Mouse (Mus musculus): ENCODE measurements around the gene Gcm1.
"Not testable (repeated sequence)": the region's sequence is repeated elsewhere in the genome, so short reads cannot be mapped to it uniquely, and the experiment has no call there.

The Gcm1 gene

DNA sequence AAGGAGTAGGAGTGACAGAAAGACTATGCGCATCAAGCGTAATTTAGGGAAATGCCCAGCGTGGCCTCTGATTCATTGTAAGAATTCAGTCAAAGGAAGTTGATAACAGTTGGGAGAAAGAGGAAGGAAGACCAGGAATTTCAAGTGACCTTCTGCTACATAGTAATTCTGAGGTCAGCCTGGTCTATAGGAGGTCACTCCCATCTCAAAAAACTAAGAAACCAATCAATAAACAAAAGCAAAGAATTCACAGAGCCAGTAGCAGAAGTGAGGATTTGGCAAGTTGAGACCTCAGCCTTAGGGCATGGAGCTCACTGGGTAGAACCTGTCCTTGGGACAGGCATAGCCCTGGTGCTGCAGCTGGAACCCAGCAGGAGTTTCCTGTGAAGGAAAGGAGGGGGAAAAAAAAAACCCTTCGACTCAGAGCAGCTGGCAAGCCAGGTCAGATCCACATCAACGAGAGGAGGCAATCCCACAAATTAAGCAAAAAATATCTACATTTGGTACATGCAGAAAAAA is 1.2 kb upstream of the Gcm1 start:
- DNase-seq, result no peak

- no peak for DNase-seq
These were observed 2.1 kb downstream of the Gcm1 start for GRCm38 (mm10) chr9:78053821-78054220.

GRCm38 (mm10) chr9:78054298-78054697 is 2.6 kb downstream of the Gcm1 start:
- DNase-seq, result no peak

- DNase-seq, result no peak
These were observed 7.9 kb downstream of the Gcm1 start for GRCm38 (mm10) chr9:78059525-78060120.

DNA sequence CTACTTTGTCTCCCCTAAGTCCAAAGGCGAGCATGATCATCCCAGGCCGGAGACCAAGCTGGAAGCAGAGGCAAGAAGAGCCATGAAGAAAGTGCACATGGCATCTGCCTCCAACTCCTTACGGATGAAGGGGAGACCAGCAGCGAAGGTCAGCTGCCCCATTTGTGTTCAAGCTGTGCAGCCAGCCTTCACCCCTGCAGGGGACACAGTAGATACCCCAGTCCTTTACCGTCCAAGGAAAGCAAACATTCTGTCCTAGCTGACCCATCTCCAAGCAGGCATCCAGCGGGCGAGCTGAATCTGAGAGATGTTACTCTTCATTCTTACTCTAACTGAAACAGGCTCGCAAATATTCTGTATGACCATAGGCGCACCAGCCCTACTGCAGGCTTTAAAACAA is 10.7 kb downstream of the Gcm1 start:
- no peak for DNase-seq

DNA sequence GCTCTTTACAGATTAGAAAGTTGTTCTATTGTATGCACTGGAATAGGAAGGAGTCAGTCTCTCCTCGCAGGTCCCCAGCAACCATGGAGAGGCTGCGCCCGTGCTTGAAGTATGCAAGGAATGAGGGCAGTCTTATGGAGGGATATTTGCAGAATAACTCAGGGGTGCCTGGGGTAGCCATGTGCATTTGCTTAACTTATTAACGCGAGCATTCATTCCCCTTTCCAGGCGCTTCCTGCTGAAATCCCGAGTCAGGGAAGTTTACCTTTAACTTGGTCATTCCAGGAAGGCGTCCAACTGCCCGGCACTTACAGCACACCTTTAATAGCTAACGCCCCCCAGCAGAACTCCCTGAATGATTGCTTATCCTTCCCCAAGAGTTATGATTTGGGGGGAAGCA is 12.4 kb downstream of the Gcm1 start:
- DNase-seq, result no peak

GRCm38 (mm10) chr9:78070496-78070895 is 18.8 kb downstream of the Gcm1 start:
- no peak for DNase-seq

DNA sequence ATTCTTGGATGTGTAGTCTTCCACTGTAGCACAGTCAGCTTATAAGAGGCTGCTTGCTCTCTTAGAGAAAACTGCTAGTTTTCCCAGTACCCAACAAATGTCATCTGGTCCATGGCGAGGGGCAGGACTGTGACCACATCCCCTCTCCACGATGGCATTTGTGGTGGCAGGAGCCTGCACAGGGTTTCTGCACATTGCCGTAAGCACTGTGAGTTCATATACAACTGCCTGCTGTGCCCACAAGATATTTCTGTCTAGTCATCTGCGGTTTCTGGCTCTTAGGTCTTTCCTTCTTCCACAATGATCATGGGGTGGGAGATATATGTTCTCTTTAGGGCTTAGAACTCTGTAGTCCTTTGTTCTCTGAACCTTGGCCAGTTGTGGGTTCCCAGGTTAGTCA is 19.9 kb downstream of the Gcm1 start:
- DNase-seq, result no peak

- DNase-seq, result not testable (repeated sequence)
These were observed 21.6 kb downstream of the Gcm1 start for GRCm38 (mm10) chr9:78073291-78073690.

- no peak for DNase-seq
These were observed 22.1 kb downstream of the Gcm1 start for GRCm38 (mm10) chr9:78073713-78074340.

DNA sequence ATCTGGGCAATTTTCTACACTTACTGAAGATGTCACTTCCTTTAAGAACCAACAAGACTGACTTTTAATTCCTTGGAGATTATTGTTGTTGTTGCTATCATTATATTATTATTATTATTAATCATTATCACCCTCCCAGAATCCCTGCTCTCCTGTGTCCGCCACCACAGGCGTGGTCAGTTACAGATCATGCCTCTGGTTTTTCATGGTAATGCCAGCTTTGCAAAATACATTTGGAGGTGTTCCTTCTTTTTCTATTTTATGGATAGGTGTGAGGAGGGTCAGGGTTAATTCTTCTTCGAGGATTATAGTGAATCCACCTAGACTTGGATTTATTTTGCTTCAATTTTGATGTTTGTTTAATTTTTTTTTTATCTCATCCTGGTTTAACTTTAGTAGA is 23.5 kb downstream of the Gcm1 start:
- DNase-seq, result no peak

DNA sequence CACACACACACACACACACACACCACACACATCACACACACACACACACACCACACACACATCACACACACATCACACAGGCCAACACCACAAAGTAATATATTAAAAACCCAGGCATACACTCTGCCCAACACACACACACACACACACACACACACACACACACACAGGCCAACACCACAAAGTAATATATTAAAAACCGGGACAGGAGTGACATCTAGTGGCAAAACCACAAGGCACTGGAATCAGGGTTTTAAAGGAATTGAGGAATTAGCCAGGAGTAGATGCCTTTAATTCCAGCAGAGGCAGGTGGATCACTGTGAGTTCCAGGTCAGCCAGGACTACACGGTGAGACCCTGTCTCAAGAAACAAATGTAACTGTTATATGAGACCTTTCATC is 26.5 kb downstream of the Gcm1 start:
- no peak for DNase-seq

DNA sequence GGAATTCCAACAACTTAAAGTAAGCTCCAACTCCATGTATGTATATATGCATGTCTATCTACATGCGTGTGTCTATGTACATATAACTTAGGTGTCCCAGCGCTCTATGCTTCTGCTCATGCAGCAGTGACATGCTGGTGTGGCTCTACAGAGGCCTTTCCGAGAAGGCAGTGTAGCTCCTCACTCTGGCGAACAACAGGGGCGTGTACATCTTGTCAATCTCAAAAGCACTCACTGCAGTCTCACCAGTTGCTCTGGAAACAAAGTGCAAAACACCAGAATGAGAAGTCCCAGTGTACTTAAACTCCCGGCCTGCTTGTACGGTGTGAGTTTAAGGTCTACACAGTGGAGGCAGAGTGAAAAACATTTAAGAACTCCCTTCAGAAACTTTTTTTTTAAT is 30.1 kb downstream of the Gcm1 start:
- no peak for DNase-seq

DNA sequence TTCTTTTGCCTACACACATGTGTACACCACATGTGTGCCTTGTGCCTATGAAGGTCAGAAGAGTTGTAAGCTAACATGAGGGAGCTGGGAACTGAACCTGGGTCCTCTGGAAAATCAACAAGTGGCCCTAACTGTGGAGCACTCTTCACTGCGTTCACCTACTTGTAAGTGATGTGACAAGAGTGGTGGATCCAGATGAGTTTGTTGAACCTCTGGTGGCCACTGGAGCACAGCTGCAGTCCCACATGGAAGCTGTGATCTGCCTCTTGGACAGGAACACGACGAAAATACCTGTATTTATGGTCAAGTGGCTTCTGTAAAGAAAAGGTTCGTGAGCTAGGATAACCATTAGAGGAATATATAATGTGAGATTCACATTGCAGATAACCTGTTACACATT is 32.6 kb downstream of the Gcm1 start:
- DNase-seq, result no peak

DNA sequence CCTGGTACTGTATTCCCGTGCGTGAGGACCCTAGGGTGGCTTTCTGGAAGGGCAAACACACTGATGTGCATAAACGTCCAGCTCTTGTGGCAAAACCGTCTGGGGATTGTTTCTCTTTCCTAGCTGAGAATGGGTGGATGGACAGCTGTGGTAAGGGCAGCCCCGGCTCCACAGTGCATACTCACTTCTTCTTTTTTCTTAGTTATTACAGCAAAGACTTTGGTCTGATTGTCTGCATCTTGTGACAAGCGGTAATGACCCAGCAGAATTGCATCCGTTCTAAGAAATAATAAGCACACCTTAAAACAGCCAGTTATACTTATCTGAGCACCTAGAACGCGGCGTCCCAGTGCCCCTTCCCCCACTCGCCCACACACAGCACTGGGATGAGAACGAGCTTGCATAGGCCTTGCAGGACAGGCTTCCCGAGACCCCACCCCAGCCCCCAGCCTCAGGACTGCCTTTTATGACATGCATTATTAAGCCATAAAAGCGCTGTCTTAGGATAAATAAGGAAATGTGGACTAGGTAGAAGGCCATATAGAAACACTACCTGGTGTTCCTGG is 34.1 kb downstream of the Gcm1 start:
- no peak for DNase-seq

GRCm38 (mm10) chr9:78087751-78088150 is 36.0 kb downstream of the Gcm1 start:
- DNase-seq, result no peak

DNA sequence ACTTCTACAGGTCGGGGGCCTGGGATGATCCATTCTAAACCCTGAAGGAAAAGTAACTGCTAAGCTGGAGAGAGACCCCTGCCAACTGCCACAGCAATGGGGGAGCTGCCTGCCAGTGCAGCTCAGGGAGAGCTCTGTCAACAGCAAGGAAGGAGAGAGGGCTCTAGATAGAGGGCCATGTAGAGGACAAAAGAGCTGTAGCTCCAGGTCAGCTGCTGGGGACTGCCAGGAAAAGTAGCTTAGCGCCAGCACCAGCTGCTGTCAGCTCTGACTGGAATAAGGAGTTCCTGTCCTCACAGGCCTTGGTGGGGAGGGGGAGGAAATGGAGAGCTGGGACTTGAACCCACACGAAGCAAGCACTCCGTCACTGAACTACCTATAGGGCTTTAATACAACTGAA is 36.8 kb downstream of the Gcm1 start:
- no peak for DNase-seq

GRCm38 (mm10) chr9:78088971-78089370 is 37.2 kb downstream of the Gcm1 start:
- DNase-seq, result no peak

GRCm38 (mm10) chr9:78089906-78090305 is 38.2 kb downstream of the Gcm1 start:
- no peak for DNase-seq

DNA sequence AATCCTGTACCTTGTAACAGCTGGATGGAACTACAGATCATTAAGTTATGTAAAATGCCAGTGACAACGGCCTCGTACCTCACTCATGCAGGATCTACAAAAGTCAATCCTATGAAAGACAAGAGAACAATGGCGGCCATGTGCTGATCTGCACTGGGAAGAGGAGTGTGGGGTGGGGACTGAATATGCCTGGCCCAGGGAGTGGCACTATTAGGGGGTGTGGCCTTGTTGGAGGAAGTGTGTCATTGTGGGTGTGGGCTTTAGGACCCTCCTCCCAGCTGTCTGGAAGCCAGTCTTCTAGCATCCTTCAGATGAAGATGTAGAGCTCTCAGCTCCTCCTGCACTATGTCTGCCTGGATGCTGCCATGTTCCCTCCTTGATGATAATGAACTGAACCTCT is 38.9 kb downstream of the Gcm1 start:
- no peak for DNase-seq

GRCm38 (mm10) chr9:78095686-78096085 is 44.0 kb downstream of the Gcm1 start:
- no peak for DNase-seq

DNA sequence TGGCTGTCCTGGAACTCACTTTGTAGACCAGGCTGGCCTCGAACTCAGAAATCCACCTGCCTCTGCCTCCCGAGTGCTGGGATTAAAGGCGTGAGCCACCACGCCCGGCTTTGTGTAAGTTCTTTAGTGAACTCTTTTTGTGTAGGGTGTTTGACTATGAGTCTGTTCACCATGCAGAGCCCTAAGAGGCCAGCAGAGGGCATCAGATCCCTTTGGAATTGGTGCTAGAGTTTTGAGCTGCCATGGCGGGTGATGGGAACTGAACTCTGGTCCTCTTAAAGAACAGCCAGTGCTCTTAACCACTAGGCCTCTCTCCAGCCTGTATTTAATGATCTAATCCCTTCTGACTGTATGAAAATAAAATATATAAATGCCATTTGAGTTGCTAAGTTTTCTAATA is 44.7 kb downstream of the Gcm1 start:
- DNase-seq, result no peak

DNA sequence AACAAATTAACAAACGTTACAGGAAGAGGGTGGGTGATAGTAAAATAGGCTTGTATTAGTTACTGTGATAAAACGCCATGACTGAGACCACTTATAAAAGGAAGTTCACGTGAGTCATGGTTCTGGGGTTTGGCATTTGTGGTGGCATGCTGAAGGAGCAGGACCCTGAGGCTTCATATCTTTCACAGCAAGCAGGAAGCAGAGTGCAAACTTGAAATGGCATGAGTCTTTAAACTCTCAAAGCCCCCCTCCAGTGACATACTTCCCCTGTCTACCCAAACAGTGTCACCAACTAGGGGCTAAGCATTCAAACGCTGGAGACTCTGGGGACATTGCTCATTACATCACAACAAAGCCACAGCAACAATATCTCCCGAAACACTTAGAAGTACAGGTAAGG is 49.2 kb downstream of the Gcm1 start:
- no peak for DNase-seq

GRCm38 (mm10) chr9:78101431-78101830 is 49.7 kb downstream of the Gcm1 start:
- DNase-seq, result no peak
